Mouse (Mus musculus): ENCODE results near the gene Ankrd63. TPM values are rescaled to one million over a fixed set of nuclear protein-coding genes. Genes with fewer than 3 reads are reported as not detected.
"Not testable (repeated sequence)": the region's sequence is repeated elsewhere in the genome, so short reads cannot be mapped to it uniquely, and the experiment has no call there.

Gene Ankrd63
- polyA plus RNA-seq, 1 experiment from 2014 or later: 0.66 TPM

DNA sequence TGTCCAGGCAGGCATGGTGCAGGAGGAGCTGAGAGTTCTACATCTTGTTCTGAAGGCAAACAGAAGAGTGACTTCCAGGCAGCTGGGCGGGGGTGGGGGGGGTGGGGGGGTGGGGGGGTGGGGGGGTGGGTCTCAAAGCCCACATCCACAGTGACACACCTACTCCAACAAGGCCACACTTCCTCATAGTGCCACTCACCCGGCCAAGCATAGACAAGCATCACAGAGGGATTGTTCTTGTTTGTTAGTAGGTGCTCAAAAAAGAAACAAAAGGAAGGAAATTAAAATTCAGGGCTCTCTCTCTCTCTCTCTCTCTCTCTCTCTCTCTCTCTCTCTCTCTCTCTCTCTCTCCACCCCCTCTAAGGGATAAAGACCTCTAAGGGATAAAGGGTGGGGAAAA lies 53.1 kb downstream of the Ankrd63 start:
- WGBS (ENCODE audit: insufficient replicate concordance): 64% methylated on average over 2 of the region's 2 CpGs
- not testable (repeated sequence) for H3K36me3 ChIP-seq (ENCODE audit: control insufficient read depth, insufficient read depth, low read length); H3K4me3 ChIP-seq (ENCODE audit: low read depth, low read length); H3K4me1 ChIP-seq (ENCODE audit: control insufficient read depth, insufficient read depth, low read length); H3K4me2 ChIP-seq; H3K27ac ChIP-seq (ENCODE audit: low read depth, low read length); H3K9me3 ChIP-seq (replicated peaks; ENCODE audit: control insufficient read depth, low read length); ATAC-seq (replicated peaks; ENCODE audit: insufficient number of reproducible peaks, low FRiP score, low TSS enrichment); H3K9ac ChIP-seq (ENCODE audit: low read depth, low read length); H3K27me3 ChIP-seq (ENCODE audit: control insufficient read depth, insufficient read depth, low read length)

Other genes starting within 250 kb of the Ankrd63 start
- gene Srp14, start 224.3 kb downstream of the Ankrd63 start, polyA plus RNA-seq (2014; fragmentation: Nextera tagmentation; extraction: Ambion mirVana): 202 and 204 TPM in 2 replicates
- 2.6 and 3.7 TPM in 2 replicates for gene Bmf, start 154.3 kb downstream of the Ankrd63 start, polyA plus RNA-seq (2014; fragmentation: Nextera tagmentation; extraction: Ambion mirVana)
- 67.3 and 83.3 TPM in 2 replicates for gene Bub1b, start 105.8 kb downstream of the Ankrd63 start, polyA plus RNA-seq (2014; fragmentation: Nextera tagmentation; extraction: Ambion mirVana)
- 1.8 and 3.0 TPM in 2 replicates for gene Pak6, start 40.7 kb downstream of the Ankrd63 start, polyA plus RNA-seq (2014; fragmentation: Nextera tagmentation; extraction: Ambion mirVana)
- 0.99 and 1.4 TPM in 2 replicates for gene Plcb2, start 24.5 kb upstream of the Ankrd63 start, polyA plus RNA-seq (2014; fragmentation: Nextera tagmentation; extraction: Ambion mirVana)
- gene Inafm2, start 41.8 kb upstream of the Ankrd63 start, polyA plus RNA-seq (2014; fragmentation: Nextera tagmentation; extraction: Ambion mirVana): 45.4 and 46.7 TPM in 2 replicates
- gene Ccdc9b, start 58.7 kb upstream of the Ankrd63 start, polyA plus RNA-seq (2014; fragmentation: Nextera tagmentation; extraction: Ambion mirVana): 1.0 and 1.3 TPM in 2 replicates
- not detected in 2 replicates for gene Phgr1, start 68.8 kb upstream of the Ankrd63 start, polyA plus RNA-seq (2014; fragmentation: Nextera tagmentation; extraction: Ambion mirVana)
- gene Disp2, start 75.8 kb upstream of the Ankrd63 start, polyA plus RNA-seq (2014; fragmentation: Nextera tagmentation; extraction: Ambion mirVana): 0.21 and 0.27 TPM in 2 replicates
- 117 and 135 TPM in 2 replicates for gene Knstrn, start 110.0 kb upstream of the Ankrd63 start, polyA plus RNA-seq (2014; fragmentation: Nextera tagmentation; extraction: Ambion mirVana)
- gene Ivd, start 158.0 kb upstream of the Ankrd63 start, polyA plus RNA-seq (2014; fragmentation: Nextera tagmentation; extraction: Ambion mirVana): 52.5 and 63.2 TPM in 2 replicates
- 0.77 and 1.1 TPM in 2 replicates for gene Bahd1, start 196.4 kb upstream of the Ankrd63 start, polyA plus RNA-seq (2014; fragmentation: Nextera tagmentation; extraction: Ambion mirVana)
- 19.6 and 22.3 TPM in 2 replicates for gene Chst14, start 222.5 kb upstream of the Ankrd63 start, polyA plus RNA-seq (2014; fragmentation: Nextera tagmentation; extraction: Ambion mirVana)